13 mouse cellular contexts compared by ENCODE assay signal in the genomic region with DNA sequence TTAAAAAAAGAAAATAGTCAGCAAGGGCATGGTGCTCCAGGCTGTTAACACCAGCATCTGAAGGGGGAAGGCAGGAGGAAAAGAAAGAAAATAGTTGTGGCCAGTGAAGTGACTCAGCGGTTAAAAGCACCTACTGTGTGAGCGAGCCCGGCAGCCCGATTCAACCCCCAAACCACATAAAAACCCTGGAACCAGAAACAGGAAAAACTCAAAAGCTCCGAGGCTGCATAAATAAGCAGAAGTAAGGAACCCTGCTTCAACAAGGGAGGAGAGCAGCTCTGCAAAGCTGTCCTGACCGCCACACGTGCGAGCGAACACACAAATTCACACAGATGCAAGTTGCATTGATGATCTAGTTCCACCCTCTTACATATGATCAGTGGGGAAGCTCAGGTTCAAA.
"Had no signal": no experiment of that assay in that cellular context is flagged by ENCODE, and none has a peak within 500 bp of the region (broad histone marks: within the 10 kb centered on the region; RNA-seq: fewer than 3 reads in every experiment).

No protein-coding gene starts in this region.

- H3K4me1 ChIP-seq: lung, embryonic 15.5 days; midbrain, embryonic 12.5 days had no signal

- H3K27me3 ChIP-seq: liver, embryonic 12.5 days; lung, embryonic 15.5 days; midbrain, embryonic 12.5 days had no signal

- H3K9ac ChIP-seq: liver, embryonic 12.5 days; liver, postnatal 0 days; lung, embryonic 15.5 days; midbrain, embryonic 12.5 days had no signal

- DNase-seq: kidney, adult 11 months; kidney, adult 9 months; kidney, postnatal 36 days; liver, postnatal 0 days; lung, postnatal 14 days; right cerebral cortex, postnatal 4 days; spleen, adult 18-20 months had no signal

- H3K4me2 ChIP-seq: liver, embryonic 12.5 days; lung, embryonic 15.5 days; midbrain, embryonic 12.5 days had no signal

- H3K27ac ChIP-seq: kidney, postnatal 0 days; layer of hippocampus, adult 2 months; limb, embryonic 10.5 days; liver, embryonic 12.5 days; lung, embryonic 15.5 days; midbrain, embryonic 12.5 days had no signal

- H3K9me3 ChIP-seq: limb, embryonic 10.5 days; liver, embryonic 12.5 days; lung, embryonic 15.5 days; midbrain, embryonic 12.5 days had no signal

- ATAC-seq: liver, embryonic 12.5 days; liver, postnatal 0 days had no signal

- H3K4me3 ChIP-seq: layer of hippocampus, adult 2 months; limb, embryonic 10.5 days; liver, embryonic 12.5 days; lung, embryonic 15.5 days; midbrain, embryonic 12.5 days had no signal
